Mouse (Mus musculus) MEL (cell line): ENCODE data around the gene Gal3st2b.

Experiments used
- BHLHE40 ChIP-seq: IDR thresholded peaks from 2 replicates; pipeline ENCODE4 v1.6.1; 2012; ENCODE audit warnings: low read depth, mild to moderate bottlenecking, inconsistent platforms, low read length, improper control_type of control experiment, borderline replicate concordance
- CTCF ChIP-seq, 3 experiments: IDR thresholded peaks in 2 of 3; conservative IDR thresholded peaks in 1 of 3; 2 replicates each; pipeline ENCODE4 v1.5.1; 2011 to 2012; ENCODE audit warnings: low read length in 3 of 3, low read depth in 2 of 3, mild to moderate bottlenecking in 2 of 3, improper control_type of control experiment in 1 of 3, inconsistent platforms in 1 of 3, mixed read lengths in 1 of 3, moderate library complexity in 1 of 3; ENCODE audit not compliant: control insufficient read depth in 1 of 3, insufficient read depth in 1 of 3, poor library complexity in 1 of 3, severe bottlenecking in 1 of 3
- E2F4 ChIP-seq: IDR thresholded peaks from 2 replicates; pipeline ENCODE4 v1.6.1; 2011; ENCODE audit warnings: low read depth, low read length, improper control_type of control experiment, borderline replicate concordance
- GATA1 ChIP-seq: IDR thresholded peaks from 2 replicates; pipeline ENCODE4 v1.6.1; 2011; ENCODE audit warnings: low read depth, low read length, improper control_type of control experiment
- HCFC1 ChIP-seq: IDR thresholded peaks from 2 replicates; pipeline ENCODE4 v1.6.1; 2012; ENCODE audit warnings: low read depth, mild to moderate bottlenecking, inconsistent platforms, low read length, improper control_type of control experiment, moderate library complexity
- MAX ChIP-seq: IDR thresholded peaks from 2 replicates; pipeline ENCODE4 v1.6.1; 2011; ENCODE audit warnings: low read length, improper control_type of control experiment
- NELFE ChIP-seq: IDR thresholded peaks from 2 replicates; pipeline ENCODE4 v1.6.1; 2011; ENCODE audit warnings: low read depth, low read length, improper control_type of control experiment
- POLR2A ChIP-seq, 2 experiments: IDR thresholded peaks; 2 replicates each; pipeline ENCODE4 v1.6.1; 2011 to 2012; ENCODE audit warnings: low read length in 2 of 2, mild to moderate bottlenecking in 2 of 2, control low read depth in 1 of 2, improper control_type of control experiment in 1 of 2, low read depth in 1 of 2, moderate library complexity in 1 of 2; ENCODE audit not compliant: control insufficient read depth in 1 of 2, insufficient read depth in 1 of 2, poor library complexity in 1 of 2
- TAL1 ChIP-seq: IDR thresholded peaks from 2 replicates; pipeline ENCODE4 v1.6.1; 2012; ENCODE audit warnings: mild to moderate bottlenecking, inconsistent platforms, low read length, moderate library complexity, mixed read lengths
- UBTF ChIP-seq: IDR thresholded peaks from 2 replicates; pipeline ENCODE4 v1.6.1; 2012; ENCODE audit warnings: low read depth, mild to moderate bottlenecking, inconsistent platforms, low read length, improper control_type of control experiment, moderate library complexity, borderline replicate concordance; ENCODE audit not compliant: insufficient read depth
- ZC3H11A ChIP-seq: IDR thresholded peaks from 2 replicates; pipeline ENCODE4 v1.6.1; 2012; ENCODE audit warnings: low read depth, mild to moderate bottlenecking, inconsistent platforms, low read length, improper control_type of control experiment
- ZMIZ1 ChIP-seq: IDR thresholded peaks from 2 replicates; pipeline ENCODE4 v1.6.1; 2012; ENCODE audit warnings: low read depth, mild to moderate bottlenecking, inconsistent platforms, low read length, improper control_type of control experiment, moderate library complexity

- no peak for TF ChIP-seq POLR2A (IDR thresholded peaks at IDR 0.05; ENCODE audit: control insufficient read depth in 1 of 2, insufficient read depth in 1 of 2, low read depth in 1 of 2, low read length in 2 of 2, poor library complexity in 1 of 2)
- TF ChIP-seq E2F4, result no peak
- TF ChIP-seq HCFC1, result no peak
- TF ChIP-seq GATA1, result no peak
- peak in 1 of 3 experiments; percentile 2; a peak in 1 of 6 replicates for TF ChIP-seq CTCF (IDR thresholded peaks at IDR 0.05 in 2 of 3, conservative IDR thresholded peaks at IDR 0.05 in 1 of 3; ENCODE audit: control insufficient read depth in 1 of 3, insufficient read depth in 1 of 3, low read depth in 2 of 3, low read length in 3 of 3, poor library complexity in 1 of 3, severe bottlenecking in 1 of 3)
- TF ChIP-seq BHLHE40, result no peak
- no peak for TF ChIP-seq NELFE
- no peak for TF ChIP-seq ZC3H11A
- no peak for TF ChIP-seq UBTF
- no peak for TF ChIP-seq ZMIZ1
- TF ChIP-seq MAX, result no peak
- no peak for TF ChIP-seq TAL1
Measured at GRCm38 (mm10) chr1:93988786-93989185, 70.7 kb downstream of the Gal3st2b start.
